ENCODE assay signal across 8 mouse cellular contexts in genomic region chr3:84228911-84229310, GRCm38 (mm10). TPM values are rescaled to one million over a fixed set of nuclear protein-coding genes. Genes with fewer than 3 reads are reported as not detected.
DNase-seq lines count a peak whose midpoint lies in the region; ATAC-seq and TF ChIP-seq lines count a peak whose summit lies in the region.

No protein-coding gene starts in this region.

- H3K4me1 ChIP-seq in hindbrain, embryonic 16.5 days (ENCODE audit: control insufficient read depth, insufficient read depth, low read depth, low read length) = peaks cover 14% of the 10 kb centered on the region; the same call in 1 of the 2 replicates
- peaks cover 17% of the 10 kb centered on the region for H3K4me1 ChIP-seq in liver, embryonic 16.5 days (ENCODE audit: control insufficient read depth, low read depth, low read length)
- peaks cover 48% of the 10 kb centered on the region for H3K4me1 ChIP-seq in neural tube, embryonic 13.5 days (replicated peaks)

- no peaks in the 10 kb centered on the region for H3K9me3 ChIP-seq in hindbrain, embryonic 16.5 days (ENCODE audit: control insufficient read depth, low read length)
- H3K9me3 ChIP-seq in liver, embryonic 16.5 days (replicated peaks; ENCODE audit: control insufficient read depth, low read length) = no peaks in the 10 kb centered on the region
- H3K9me3 ChIP-seq in neural tube, embryonic 13.5 days = 0 out of 2 replicates have a peak, but pooled peaks cover 4% of the 10 kb centered on the region

- ATAC-seq in hindbrain, embryonic 16.5 days = peak; percentile 53
- ATAC-seq in liver, embryonic 16.5 days (ENCODE audit: low read depth) = no peak
- no peak for ATAC-seq in neural tube, embryonic 13.5 days (ENCODE audit: low read depth)

- TF ChIP-seq CTCF in gastrocnemius, adult 2 months (IDR thresholded peaks at IDR 0.05) = no peak

- no peaks in the 10 kb centered on the region for H3K36me3 ChIP-seq in hindbrain, embryonic 16.5 days (ENCODE audit: control insufficient read depth, insufficient read depth, low read length)
- H3K36me3 ChIP-seq in liver, embryonic 16.5 days (ENCODE audit: control insufficient read depth, insufficient read depth) = no peaks in the 10 kb centered on the region
- H3K36me3 ChIP-seq in neural tube, embryonic 13.5 days = no peaks in the 10 kb centered on the region

- H3K27ac ChIP-seq in gastrocnemius, adult 2 months = peak overlapping the region; percentile 83
- H3K27ac ChIP-seq in hindbrain, embryonic 16.5 days (ENCODE audit: low read depth, low read length) = peak overlapping the region; percentile 76; the same call in 1 of the 2 replicates
- no peak overlapping the region for H3K27ac ChIP-seq in liver, embryonic 16.5 days (ENCODE audit: low read length)
- H3K27ac ChIP-seq in neural tube, embryonic 13.5 days (replicated peaks) = 0 out of 2 replicates have a peak overlapping the region, but pooled peaks have one; percentile 70

- intact Hi-C loops in gastrocnemius, adult 2 months (cut with DNase I) = loop anchor here (5.0 kb wide), 2 partner anchors 33 to 37 kb away; no protein-coding TSS in a partner anchor

- DNase-seq in right cerebral cortex, postnatal 4 days = peak; percentile 49
- no peak for DNase-seq in right cerebral cortex, postnatal 36 days (ENCODE audit: low spot score in 2 of 2)
- peak; percentile 43 for DNase-seq in c-Kit-positive CD71-positive TER-119-positive erythroid progenitor cells, embryonic 14.5 days (ENCODE audit: low spot score)
- peak; percentile 39 for DNase-seq in gastrocnemius, adult 2 months
- no peak for DNase-seq in urinary bladder, postnatal 14 days (ENCODE audit: low spot score)

- H3K4me2 ChIP-seq in hindbrain, embryonic 16.5 days (ENCODE audit: low read length) = peak overlapping the region; percentile 81
- H3K4me2 ChIP-seq in liver, embryonic 16.5 days (ENCODE audit: low read depth, low read length) = peak overlapping the region; percentile 50
- peak overlapping the region; percentile 69 for H3K4me2 ChIP-seq in neural tube, embryonic 13.5 days

- H3K4me3 ChIP-seq in gastrocnemius, adult 2 months = peak overlapping the region; percentile 74
- peak overlapping the region; percentile 49 for H3K4me3 ChIP-seq in hindbrain, embryonic 16.5 days (ENCODE audit: low read length)
- H3K4me3 ChIP-seq in liver, embryonic 16.5 days (ENCODE audit: low read depth, low read length) = peak overlapping the region; percentile 38
- peak overlapping the region; percentile 43 for H3K4me3 ChIP-seq in neural tube, embryonic 13.5 days

- peak overlapping the region; percentile 58; the same call in 1 of the 2 replicates for H3K9ac ChIP-seq in hindbrain, embryonic 16.5 days (ENCODE audit: low read depth, low read length)
- no peak overlapping the region for H3K9ac ChIP-seq in liver, embryonic 16.5 days (ENCODE audit: low read depth, low read length)
- H3K9ac ChIP-seq in neural tube, embryonic 13.5 days = no peak overlapping the region

- no peaks in the 10 kb centered on the region for H3K27me3 ChIP-seq in hindbrain, embryonic 16.5 days (replicated peaks; ENCODE audit: control insufficient read depth, insufficient read depth, low read length)
- no peaks in the 10 kb centered on the region for H3K27me3 ChIP-seq in liver, embryonic 16.5 days (ENCODE audit: control insufficient read depth, insufficient read depth, low read depth, low read length)
- no peaks in the 10 kb centered on the region for H3K27me3 ChIP-seq in neural tube, embryonic 13.5 days

- 13% methylated on average over 15 of the region's 15 CpGs for WGBS in hindbrain, embryonic 16.5 days
- WGBS in liver, embryonic 16.5 days (ENCODE audit: insufficient replicate concordance) = 11% methylated on average over 15 of the region's 15 CpGs
- WGBS in neural tube, embryonic 13.5 days = 13% methylated on average over 15 of the region's 15 CpGs

RNA-seq across cellular contexts. Expression of gene Gm6525, which starts 55.0 kb away (rescaled TPM):
- not detected for total RNA-seq in gastrocnemius, adult 2 months (2021)
- polyA plus RNA-seq in hindbrain, embryonic 16.5 days (2015; fragmentation: Nextera tagmentation; extraction: Ambion mirVana) = 1.6 and 1.8 TPM in 2 replicates
- 0.27 and 0.37 TPM in 2 replicates for polyA plus RNA-seq in liver, embryonic 16.5 days (2015; fragmentation: Nextera tagmentation; extraction: Ambion mirVana)
- polyA plus RNA-seq in neural tube, embryonic 13.5 days (2015; fragmentation: Nextera tagmentation; extraction: Ambion mirVana) = 2.0 and 3.5 TPM in 2 replicates

Comparison
In these comparisons a context has a peak if more than half of its experiments do, and no peak if none do; other contexts are left out.
1. DNase-seq: peak in right cerebral cortex, postnatal 4 days (single experiment), c-Kit-positive CD71-positive TER-119-positive erythroid progenitor cells, embryonic 14.5 days (single experiment) and gastrocnemius, adult 2 months (single experiment); none in right cerebral cortex, postnatal 36 days (0 of 2) and urinary bladder, postnatal 14 days (single experiment).
2. Peak in every context shown above with its lines, with median percentiles within 50 percentile points of each other: H3K4me3 ChIP-seq and H3K4me2 ChIP-seq.